Mouse (Mus musculus): Measurements from ENCODE around the gene Sult2b1. TPM values are rescaled to one million over a fixed set of nuclear protein-coding genes. Genes with fewer than 3 reads are reported as not detected.

Sult2b1 gene
- polyA plus RNA-seq, 1 experiment: not detected

DNA sequence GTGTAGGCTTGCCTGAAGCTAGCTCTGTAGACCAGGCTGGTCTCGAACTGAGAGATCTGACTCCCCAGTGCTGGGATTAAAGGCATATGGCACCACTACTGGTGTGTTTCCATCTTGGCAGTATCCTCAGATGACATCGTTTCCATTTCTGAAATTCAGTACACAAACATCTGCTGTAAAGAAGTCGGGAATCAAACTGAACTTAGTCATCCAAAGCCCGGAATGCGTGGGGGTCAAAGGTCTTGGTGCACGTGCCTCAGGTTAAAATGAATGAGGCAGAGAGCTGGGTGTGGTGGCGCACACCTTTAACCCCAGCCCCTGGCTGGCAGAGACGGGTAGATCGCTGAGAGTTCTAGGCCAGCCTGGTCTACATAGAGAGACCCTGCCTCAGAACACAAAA is 34.3 kb downstream of the Sult2b1 start:
- H3K4me1 ChIP-seq (ENCODE audit: control insufficient read depth, insufficient read depth, low read length): no peaks in the 10 kb centered on the region
- 88% methylated on average over 9 of the region's 9 CpGs for WGBS
- no peak overlapping the region for H3K27ac ChIP-seq (ENCODE audit: control insufficient read depth, insufficient read depth, low read depth, low read length, poor library complexity)
- H3K4me3 ChIP-seq (replicated peaks; ENCODE audit: control insufficient read depth, low read depth, low read length): no peak overlapping the region
- TF ChIP-seq POLR2A (IDR thresholded peaks at IDR 0.05; ENCODE audit: borderline replicate concordance, control insufficient read depth, low read depth, low read length) (no peak), CTCF (IDR thresholded peaks at IDR 0.05; ENCODE audit: control insufficient read depth, insufficient read depth, low read length) (no peak)

DNA sequence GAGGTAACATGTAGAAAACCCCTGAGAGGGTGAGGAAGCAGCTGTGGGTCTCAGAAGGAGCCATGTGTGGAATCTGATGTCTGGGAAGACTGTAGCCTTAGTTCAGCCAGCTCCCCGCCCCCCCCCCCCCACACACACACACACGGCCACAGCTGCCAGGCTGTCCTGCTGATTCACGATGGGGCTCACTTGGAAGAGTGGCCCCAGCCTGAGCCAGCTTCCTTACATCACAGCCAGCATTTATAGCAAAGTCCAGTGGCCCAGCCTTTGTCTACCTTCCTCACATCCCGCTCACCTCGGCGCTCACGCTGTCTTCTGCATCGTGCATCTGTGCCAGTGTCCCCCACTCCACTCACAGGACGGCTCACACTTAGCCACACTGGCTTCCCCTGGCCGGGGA is 35.1 kb downstream of the Sult2b1 start:
- H3K4me1 ChIP-seq (ENCODE audit: control insufficient read depth, insufficient read depth, low read length): no peaks in the 10 kb centered on the region
- 36% methylated on average over 10 of the region's 10 CpGs for WGBS
- TF ChIP-seq CTCF (IDR thresholded peaks at IDR 0.05; ENCODE audit: control insufficient read depth, insufficient read depth, low read length) (no peak), POLR2A (IDR thresholded peaks at IDR 0.05; ENCODE audit: borderline replicate concordance, control insufficient read depth, low read depth, low read length) (no peak)
- no peak overlapping the region for H3K27ac ChIP-seq (ENCODE audit: control insufficient read depth, insufficient read depth, low read depth, low read length, poor library complexity)
- no peak overlapping the region for H3K4me3 ChIP-seq (replicated peaks; ENCODE audit: control insufficient read depth, low read depth, low read length)

DNA sequence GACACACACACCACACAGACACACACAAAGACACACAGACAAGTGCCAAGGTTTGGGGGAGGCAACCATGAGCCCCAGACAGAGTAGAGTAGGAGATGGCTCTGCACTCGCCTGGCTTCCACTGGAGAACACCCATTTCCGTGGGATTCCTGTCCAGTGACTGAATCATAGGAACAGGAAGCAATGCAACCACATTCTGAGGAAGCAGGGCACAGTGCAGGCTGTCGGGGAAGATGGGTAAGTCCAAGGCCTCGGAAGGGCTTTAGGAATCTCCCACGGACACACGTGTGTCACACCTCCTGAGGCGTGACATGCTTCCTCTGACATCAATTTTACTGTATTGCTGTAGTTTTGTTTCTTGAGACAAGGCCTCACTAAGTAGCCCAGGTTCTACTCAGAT is 36.4 kb downstream of the Sult2b1 start:
- Histone ChIP-seq H3K4me3 (replicated peaks; ENCODE audit: control insufficient read depth, low read depth, low read length) (no peak overlapping the region), H3K27ac (ENCODE audit: control insufficient read depth, insufficient read depth, low read depth, low read length, poor library complexity) (no peak overlapping the region), H3K4me1 (ENCODE audit: control insufficient read depth, insufficient read depth, low read length) (no peaks in the 10 kb centered on the region)
- WGBS: 53% methylated on average over 7 of the region's 7 CpGs
- no peak for TF ChIP-seq CTCF (IDR thresholded peaks at IDR 0.05; ENCODE audit: control insufficient read depth, insufficient read depth, low read length)
- TF ChIP-seq POLR2A (IDR thresholded peaks at IDR 0.05; ENCODE audit: borderline replicate concordance, control insufficient read depth, low read depth, low read length): no peak

DNA sequence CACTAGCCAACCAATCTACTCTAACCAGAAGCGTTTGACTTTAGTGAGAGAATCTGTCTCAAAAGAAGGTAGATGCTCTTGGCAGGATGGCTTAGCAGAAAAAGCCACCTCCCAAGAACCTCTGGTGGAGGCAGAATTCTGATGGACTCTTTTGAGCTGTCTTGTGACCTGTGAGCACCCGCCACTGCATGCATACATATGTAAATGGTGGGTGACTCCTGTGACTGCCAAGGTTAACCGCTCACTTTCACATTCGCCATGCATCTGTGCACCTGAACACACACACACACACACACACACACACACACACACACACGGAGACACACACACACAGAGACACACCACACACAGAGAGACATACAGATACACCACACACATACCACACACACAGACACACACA is 37.0 kb downstream of the Sult2b1 start:
- no peak overlapping the region for H3K4me3 ChIP-seq (replicated peaks; ENCODE audit: control insufficient read depth, low read depth, low read length)
- WGBS: 87% methylated on average over 5 of the region's 5 CpGs
- no peak overlapping the region for H3K27ac ChIP-seq (ENCODE audit: control insufficient read depth, insufficient read depth, low read depth, low read length, poor library complexity)
- no peaks in the 10 kb centered on the region for H3K4me1 ChIP-seq (ENCODE audit: control insufficient read depth, insufficient read depth, low read length)
- TF ChIP-seq POLR2A (IDR thresholded peaks at IDR 0.05; ENCODE audit: borderline replicate concordance, control insufficient read depth, low read depth, low read length) (no peak), CTCF (IDR thresholded peaks at IDR 0.05; ENCODE audit: control insufficient read depth, insufficient read depth, low read length) (no peak)

DNA sequence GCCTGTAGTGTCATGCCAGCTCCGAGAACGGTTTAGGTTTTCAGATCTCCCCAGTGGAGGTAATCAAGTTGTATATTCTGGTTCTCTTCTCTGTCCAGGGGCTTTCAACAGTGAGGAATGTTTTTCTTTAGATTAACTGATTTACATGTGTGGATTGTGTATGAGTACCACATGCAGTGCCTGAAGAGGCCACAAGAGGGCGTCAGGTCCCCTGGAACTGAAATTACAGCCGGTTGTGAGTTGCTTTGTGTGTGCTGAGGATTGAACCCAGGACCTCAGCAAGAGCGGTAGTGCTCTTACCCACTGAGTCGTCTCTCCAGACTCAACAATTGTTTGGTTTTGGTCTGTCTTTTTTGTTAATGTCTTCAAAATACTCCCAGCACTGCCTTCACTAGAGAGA is 38.0 kb downstream of the Sult2b1 start:
- H3K4me3 ChIP-seq (replicated peaks; ENCODE audit: control insufficient read depth, low read depth, low read length): no peak overlapping the region
- H3K27ac ChIP-seq (ENCODE audit: control insufficient read depth, insufficient read depth, low read depth, low read length, poor library complexity): no peak overlapping the region
- no peak for TF ChIP-seq POLR2A (IDR thresholded peaks at IDR 0.05; ENCODE audit: borderline replicate concordance, control insufficient read depth, low read depth, low read length)
- peak; percentile 48 for TF ChIP-seq CTCF (IDR thresholded peaks at IDR 0.05; ENCODE audit: control insufficient read depth, insufficient read depth, low read length)
- peaks cover 3% of the 10 kb centered on the region; the same call in 1 of the 2 replicates for H3K4me1 ChIP-seq (ENCODE audit: control insufficient read depth, insufficient read depth, low read length)
- 79% methylated on average over 6 of the region's 6 CpGs for WGBS

DNA sequence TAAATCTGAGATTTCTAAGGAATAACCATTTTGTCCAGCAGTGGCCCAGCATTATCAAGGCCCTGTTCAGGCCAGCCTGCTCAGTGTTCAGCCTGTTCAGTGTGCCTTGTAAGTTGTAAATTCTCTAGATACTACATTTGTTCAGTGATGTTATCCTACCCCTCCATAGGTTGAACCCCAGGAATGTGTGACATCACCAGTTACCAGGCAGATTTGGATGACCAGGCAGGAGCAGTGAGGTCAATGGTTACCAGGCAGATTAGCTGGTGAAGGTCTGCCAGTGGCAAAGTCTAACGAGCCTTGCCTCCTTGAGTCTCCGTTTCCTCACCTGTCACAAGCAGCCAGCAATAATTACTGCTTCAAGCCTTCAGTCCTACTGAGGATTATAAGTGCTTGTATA is 40.1 kb downstream of the Sult2b1 start:
- 51% methylated on average over 2 of the region's 2 CpGs for WGBS
- Histone ChIP-seq H3K4me3 (replicated peaks; ENCODE audit: control insufficient read depth, low read depth, low read length) (no peak overlapping the region), H3K4me1 (ENCODE audit: control insufficient read depth, insufficient read depth, low read length) (peaks cover 4% of the 10 kb centered on the region; the same call in 1 of the 2 replicates), H3K27ac (ENCODE audit: control insufficient read depth, insufficient read depth, low read depth, low read length, poor library complexity) (no peak overlapping the region)
- TF ChIP-seq POLR2A (IDR thresholded peaks at IDR 0.05; ENCODE audit: borderline replicate concordance, control insufficient read depth, low read depth, low read length) (no peak), CTCF (IDR thresholded peaks at IDR 0.05; ENCODE audit: control insufficient read depth, insufficient read depth, low read length) (no peak)

DNA sequence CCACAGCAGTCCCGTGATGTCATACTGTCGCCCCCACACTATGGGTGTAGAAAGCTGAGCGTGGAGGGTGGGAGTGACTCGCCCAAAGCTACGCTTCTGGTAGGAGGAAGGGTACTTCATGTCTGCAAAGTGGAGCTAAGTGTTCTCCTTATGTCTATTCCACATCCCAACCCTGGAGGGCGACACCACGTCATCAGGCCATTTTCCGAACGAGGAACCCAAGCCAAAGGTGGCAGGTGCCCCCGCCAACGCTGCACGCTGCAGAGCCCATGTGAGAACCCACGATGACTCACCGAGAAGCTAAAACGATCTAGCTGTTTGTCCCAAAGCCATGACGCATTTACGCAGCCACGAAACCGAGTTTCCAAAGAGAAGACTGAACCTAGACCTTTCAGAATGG is 42.1 kb downstream of the Sult2b1 start:
- 8% methylated on average over 19 of the region's 19 CpGs for WGBS
- H3K4me3 ChIP-seq (replicated peaks; ENCODE audit: control insufficient read depth, low read depth, low read length): peak overlapping the region; percentile 72
- H3K27ac ChIP-seq (ENCODE audit: control insufficient read depth, insufficient read depth, low read depth, low read length, poor library complexity): no peak overlapping the region
- peaks cover 4% of the 10 kb centered on the region; the same call in 1 of the 2 replicates for H3K4me1 ChIP-seq (ENCODE audit: control insufficient read depth, insufficient read depth, low read length)
- TF ChIP-seq POLR2A (IDR thresholded peaks at IDR 0.05; ENCODE audit: borderline replicate concordance, control insufficient read depth, low read depth, low read length) (no peak), CTCF (IDR thresholded peaks at IDR 0.05; ENCODE audit: control insufficient read depth, insufficient read depth, low read length) (peak; percentile 14; the same call in 1 of the 2 replicates)

DNA sequence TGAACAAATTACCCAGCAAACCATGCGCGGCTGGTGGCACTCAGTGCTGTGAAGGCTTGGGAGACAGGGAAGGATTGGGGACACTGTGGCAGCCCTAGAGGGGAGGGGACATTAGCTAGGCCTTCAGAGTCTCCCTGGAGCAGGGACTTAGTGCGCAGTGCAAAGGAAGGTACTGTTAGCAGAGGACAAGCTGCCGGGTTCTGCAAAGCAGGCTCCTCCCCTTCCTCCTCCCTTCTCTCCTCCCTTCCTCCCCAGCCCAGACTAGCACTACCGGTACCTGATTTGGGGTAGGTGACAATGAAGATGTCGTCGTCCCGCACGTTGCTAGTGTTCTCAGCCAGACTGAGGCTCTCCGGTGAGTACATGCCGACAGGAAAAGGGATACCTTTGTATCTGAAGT is 42.7 kb downstream of the Sult2b1 start:
- WGBS: 10% methylated on average over 11 of the region's 11 CpGs
- peaks cover 4% of the 10 kb centered on the region; the same call in 1 of the 2 replicates for H3K4me1 ChIP-seq (ENCODE audit: control insufficient read depth, insufficient read depth, low read length)
- H3K4me3 ChIP-seq (replicated peaks; ENCODE audit: control insufficient read depth, low read depth, low read length): peak overlapping the region; percentile 72
- peak overlapping the region; percentile 54 for H3K27ac ChIP-seq (ENCODE audit: control insufficient read depth, insufficient read depth, low read depth, low read length, poor library complexity)
- TF ChIP-seq CTCF (IDR thresholded peaks at IDR 0.05; ENCODE audit: control insufficient read depth, insufficient read depth, low read length): no peak
- TF ChIP-seq POLR2A (IDR thresholded peaks at IDR 0.05; ENCODE audit: borderline replicate concordance, control insufficient read depth, low read depth, low read length): peak; percentile 71; the same call in 1 of the 2 replicates

DNA sequence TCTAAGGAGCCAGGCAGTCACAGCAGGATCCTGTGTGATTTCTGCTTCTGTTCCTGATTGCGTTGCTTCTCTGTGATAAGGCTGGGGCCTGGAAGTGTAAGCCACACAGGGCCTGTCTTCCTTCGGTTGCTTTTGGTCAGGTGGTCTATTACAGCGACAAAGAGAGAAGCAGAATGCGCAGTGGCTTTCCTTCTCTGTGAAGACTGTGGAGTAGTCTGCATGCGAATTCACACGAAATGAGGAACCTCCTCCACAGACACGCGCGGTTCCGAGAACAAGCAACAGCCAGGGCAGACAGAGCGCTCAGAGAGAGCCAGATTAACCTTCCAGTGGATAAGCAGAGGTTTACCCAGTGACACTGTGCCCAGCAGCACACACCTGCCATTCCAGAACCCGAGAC is 43.2 kb downstream of the Sult2b1 start:
- WGBS: 10% methylated on average over 12 of the region's 12 CpGs
- peak overlapping the region; percentile 54 for H3K27ac ChIP-seq (ENCODE audit: control insufficient read depth, insufficient read depth, low read depth, low read length, poor library complexity)
- H3K4me1 ChIP-seq (ENCODE audit: control insufficient read depth, insufficient read depth, low read length): peaks cover 4% of the 10 kb centered on the region; the same call in 1 of the 2 replicates
- TF ChIP-seq CTCF (IDR thresholded peaks at IDR 0.05; ENCODE audit: control insufficient read depth, insufficient read depth, low read length) (no peak), POLR2A (IDR thresholded peaks at IDR 0.05; ENCODE audit: borderline replicate concordance, control insufficient read depth, low read depth, low read length) (no peak)
- H3K4me3 ChIP-seq (replicated peaks; ENCODE audit: control insufficient read depth, low read depth, low read length): peak overlapping the region; percentile 72

Measured in bone marrow, adult 2 months (tissue).